Mouse (Mus musculus): ENCODE data around the gene Olfr167.
"Not testable (repeated sequence)": the region's sequence is repeated elsewhere in the genome, so short reads cannot be mapped to it uniquely, and the experiment has no call there.

The Olfr167 gene

GRCm38 (mm10) chr16:19522166-19522565, at the start of gene Olfr167:
Gene Olfr167, minus strand, starts transcription at chr16:19522266.
- DNase-seq = no peak

DNA sequence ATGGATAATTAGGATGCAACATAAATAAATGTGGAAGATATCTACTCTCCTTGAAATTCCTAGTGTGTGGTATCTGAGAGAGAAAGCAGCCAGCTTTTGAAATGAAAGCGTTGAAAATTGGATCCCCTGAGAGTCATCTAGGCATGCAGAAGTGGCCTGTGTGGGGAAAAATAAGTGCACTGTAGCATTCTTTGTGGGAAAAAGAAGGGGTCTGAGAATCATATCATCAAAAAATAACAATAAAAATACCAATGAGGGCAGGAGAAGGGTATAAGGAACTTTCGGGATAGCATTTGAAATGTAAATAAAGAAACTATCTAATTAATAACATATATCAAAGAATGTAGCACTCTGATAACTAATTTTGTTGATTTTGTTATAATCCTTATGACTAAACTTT, 49.6 kb upstream of the Olfr167 start, which contains the start of gene Olfr169:
Gene Olfr169, minus strand, starts transcription at position 101 of the 400 bp plus-strand sequence.
- not testable (repeated sequence) for DNase-seq

GRCm38 (mm10) chr16:19553429-19553828, 31.4 kb upstream of the Olfr167 start:
- not testable (repeated sequence) for DNase-seq

DNA sequence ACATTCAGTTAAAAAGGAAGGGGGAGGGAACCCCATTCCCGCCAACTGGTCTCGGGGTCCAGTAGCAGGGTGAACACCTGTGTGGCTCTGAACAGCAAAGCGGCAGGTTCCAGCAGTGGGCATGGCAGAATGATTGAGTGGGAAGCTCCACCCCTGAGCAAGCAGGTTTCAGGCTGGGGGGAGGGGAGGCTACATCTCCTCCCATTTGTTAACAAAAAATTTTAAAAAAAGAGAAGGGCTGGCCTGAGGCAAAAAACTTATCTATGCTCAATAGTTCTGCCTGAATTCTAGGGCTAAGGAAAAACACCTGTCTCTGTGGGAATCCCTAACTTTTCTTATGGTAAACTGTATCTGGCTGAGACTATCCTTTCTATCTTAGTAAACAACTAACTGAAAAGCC, 30.2 kb upstream of the Olfr167 start:
- DNase-seq = not testable (repeated sequence)

DNA sequence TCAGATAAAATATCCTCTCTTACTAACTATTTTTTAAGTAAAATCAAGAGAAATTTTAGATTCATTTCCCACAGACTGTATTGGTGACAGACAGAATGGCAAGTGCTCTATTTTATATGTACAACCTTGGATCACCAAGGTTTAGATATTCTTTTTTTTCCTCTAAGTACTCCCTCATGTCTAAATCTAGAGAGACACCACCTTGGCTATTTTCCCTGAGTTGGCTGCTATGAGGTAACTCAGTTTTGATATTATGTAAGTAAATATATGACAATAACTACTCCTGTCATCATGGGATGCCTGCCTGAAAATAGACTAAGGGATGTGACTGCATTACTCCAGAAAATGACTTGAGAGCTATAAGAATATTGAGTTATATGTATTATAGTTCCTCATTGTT, 13.4 kb upstream of the Olfr167 start, which contains the start of gene Olfr168:
Gene Olfr168, minus strand, starts transcription at position 101 of the 400 bp plus-strand sequence.
- DNase-seq = no peak

GRCm38 (mm10) chr16:19483394-19483793, 38.7 kb downstream of the Olfr167 start, which contains the start of gene Olfr166:
Gene Olfr166, plus strand, starts transcription at chr16:19483694.
- DNase-seq = no peak

DNA sequence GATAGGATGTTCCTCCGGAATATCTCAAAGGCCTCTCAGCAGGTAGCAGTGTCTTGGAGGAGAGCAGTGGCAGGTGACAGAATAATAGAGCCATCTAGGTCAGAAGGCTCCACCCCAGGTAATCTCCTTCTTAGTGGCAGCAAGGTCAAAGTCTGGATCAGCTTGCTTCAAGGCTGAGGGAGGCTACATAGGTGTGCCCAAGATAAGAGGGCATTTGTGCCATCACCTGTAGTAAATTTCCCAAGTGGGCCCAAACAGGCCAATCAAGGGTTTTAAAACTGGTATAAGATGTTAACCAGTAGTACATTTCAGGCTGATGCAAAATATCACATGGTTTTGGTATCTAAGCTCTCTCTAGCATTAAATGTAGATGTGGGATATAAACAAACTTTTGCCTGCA, 57.7 kb downstream of the Olfr167 start:
- no peak for DNase-seq
